Mouse (Mus musculus) forebrain, postnatal 0 days (tissue): Measurements from ENCODE around the gene Adam17. TPM values are rescaled to one million over a fixed set of nuclear protein-coding genes. Genes with fewer than 3 reads are reported as not detected.

Experiments used
- ATAC-seq: fragments of 200-750 bp; cut with Nextera tagmentation; 2 replicates; pipeline ENCODE4 v1.8.0; 2017; ENCODE audit warnings: mild to moderate bottlenecking, moderate library complexity
- DNase-seq: peaks from one replicate; pipeline ENCODE4 v3.0.0-alpha.2; 2015
- H3K27ac ChIP-seq: fragments of 300-500 bp; sonication (generic); 2 replicates; pipeline ENCODE4 v1.5.1; 2014; ENCODE audit warnings: low read depth, mild to moderate bottlenecking, antibody characterized with exemption, low read length, moderate library complexity, mixed read lengths
- H3K27me3 ChIP-seq: fragments of 300-500 bp; sonication (generic); 2 replicates; pipeline ENCODE4 v1.6.1; 2014; ENCODE audit warnings: mild to moderate bottlenecking, low read length, mixed read lengths; ENCODE audit not compliant: insufficient read depth
- H3K36me3 ChIP-seq: fragments of 300-500 bp; sonication (generic); 2 replicates; pipeline ENCODE4 v1.6.1; 2014; ENCODE audit warnings: mild to moderate bottlenecking, moderate library complexity; ENCODE audit not compliant: insufficient read depth
- H3K4me1 ChIP-seq: fragments of 300-500 bp; sonication (generic); 2 replicates; pipeline ENCODE4 v1.6.1; 2014; ENCODE audit warnings: antibody characterized with exemption; ENCODE audit not compliant: insufficient read depth
- H3K4me2 ChIP-seq: fragments of 300-500 bp; sonication (generic); 2 replicates; pipeline ENCODE4 v1.6.1; 2014; ENCODE audit warnings: low read depth, mild to moderate bottlenecking, moderate library complexity
- H3K4me3 ChIP-seq: fragments of 300-500 bp; sonication (generic); 2 replicates; pipeline ENCODE4 v1.5.1; 2014; ENCODE audit warnings: low read depth, low read length, mixed read lengths
- H3K9ac ChIP-seq: fragments of 300-500 bp; sonication (generic); 2 replicates; pipeline ENCODE4 v1.6.1; 2014; ENCODE audit warnings: mild to moderate bottlenecking
- H3K9me3 ChIP-seq: fragments of 300-500 bp; sonication (generic); 2 replicates; pipeline ENCODE4 v1.6.1; 2016; ENCODE audit warnings: low read length
- CTCF ChIP-seq: sonication (generic); IDR thresholded peaks from 2 replicates; pipeline ENCODE4 v1.5.1; 2016; ENCODE audit warnings: antibody characterized with exemption, control low read depth, low read depth
- WGBS: fragments of 180-500 bp; shearing (Covaris S2); extraction: QIAGEN DNeasy Blood & Tissue Kit; methylation state at CpG from one replicate; pipeline ENCODE4 v1.1.7; 2014; 5-methylcytosine and 5-hydroxymethylcytosine counted together
- polyA plus RNA-seq: library from polyadenylated mRNA; unstranded; fragments of >200 nt; fragmentation: Nextera tagmentation; extraction: Ambion mirVana; gene quantifications from 2 replicates; pipeline ENCODE4 v1.2.1, GENCODE M21; 2015
- total RNA-seq: library from RNA; depleted of rRNA; stranded (reverse); fragments of >200 nt; gene quantifications from 2 replicates; pipeline ENCODE4 v1.2.3, GENCODE M21; 2014

Gene Adam17
- total and polyA plus RNA-seq, 2 experiments from 2014 or later: 11.5 to 18.2 TPM

- Histone ChIP-seq H3K27ac (no peak overlapping the region), H3K4me2 (no peak overlapping the region), H3K4me3 (no peak overlapping the region), H3K36me3 (no peaks in the 10 kb centered on the region), H3K9ac (no peak overlapping the region), H3K4me1 (peaks cover 4% of the 10 kb centered on the region; the same call in 1 of the 2 replicates), H3K9me3 (no peaks in the 10 kb centered on the region), H3K27me3 (no peaks in the 10 kb centered on the region)
- ATAC-seq (no peak), DNase-seq (no peak)
- TF ChIP-seq CTCF: no peak
- WGBS: 95% methylated on average over 1 of the region's 1 CpGs
Observed at GRCm38 (mm10) chr12:21370035-21370611, 3.3 kb downstream of the Adam17 start.

DNA sequence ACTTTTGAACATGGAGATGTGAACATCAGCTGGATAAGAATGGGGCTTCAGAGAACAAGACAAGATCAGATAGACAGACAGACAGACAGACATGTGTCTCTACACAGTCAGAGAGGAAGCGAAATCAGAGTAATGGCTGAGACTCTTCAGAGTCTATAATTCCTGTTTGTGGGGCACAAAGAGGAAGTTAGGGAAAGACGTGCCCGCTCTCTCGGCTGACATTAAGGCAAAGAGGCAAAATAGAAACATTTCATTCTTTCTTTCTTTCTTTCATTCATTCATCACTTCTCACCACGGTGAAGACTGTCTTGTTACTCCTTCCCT is 4.4 kb downstream of the Adam17 start:
- ATAC-seq (no peak), DNase-seq (no peak)
- H3K4me2 ChIP-seq: no peak overlapping the region
- H3K9ac ChIP-seq: no peak overlapping the region
- H3K4me3 ChIP-seq: no peak overlapping the region
- H3K27me3 ChIP-seq: no peaks in the 10 kb centered on the region
- whole genome bisulfite sequencing: 95% methylated on average over 5 of the region's 5 CpGs
- no peaks in the 10 kb centered on the region for H3K9me3 ChIP-seq
- H3K27ac ChIP-seq: no peak overlapping the region
- H3K4me1 ChIP-seq: no peaks in the 10 kb centered on the region; the same call in 1 of the 2 replicates
- no peaks in the 10 kb centered on the region for H3K36me3 ChIP-seq
- TF ChIP-seq CTCF: no peak

- ATAC-seq: no peak
- Histone ChIP-seq H3K4me2 (no peak overlapping the region), H3K9me3 (no peaks in the 10 kb centered on the region), H3K27ac (no peak overlapping the region), H3K36me3 (no peaks in the 10 kb centered on the region), H3K4me3 (no peak overlapping the region), H3K27me3 (no peaks in the 10 kb centered on the region), H3K9ac (no peak overlapping the region), H3K4me1 (no peaks in the 10 kb centered on the region)
- TF ChIP-seq CTCF: no peak
- 91% methylated on average over 9 of the region's 9 CpGs for WGBS
- DNase-seq: no peak
Observed at GRCm38 (mm10) chr12:21368376-21369086, 4.9 kb downstream of the Adam17 start.

GRCm38 (mm10) chr12:21364624-21365435 is 8.6 kb downstream of the Adam17 start:
- Histone ChIP-seq H3K9me3 (no peaks in the 10 kb centered on the region), H3K36me3 (no peaks in the 10 kb centered on the region), H3K4me3 (no peak overlapping the region), H3K27me3 (no peaks in the 10 kb centered on the region), H3K9ac (no peak overlapping the region), H3K27ac (no peak overlapping the region), H3K4me1 (no peaks in the 10 kb centered on the region), H3K4me2 (no peak overlapping the region)
- DNase-seq (no peak), ATAC-seq (no peak)
- no peak for TF ChIP-seq CTCF
- WGBS: 89% methylated on average over 10 of the region's 10 CpGs

GRCm38 (mm10) chr12:21363195-21363594 is 10.2 kb downstream of the Adam17 start:
- no peaks in the 10 kb centered on the region for H3K9me3 ChIP-seq
- WGBS: 94% methylated on average over 3 of the region's 3 CpGs
- H3K27ac ChIP-seq: no peak overlapping the region
- no peak for TF ChIP-seq CTCF
- H3K4me3 ChIP-seq: no peak overlapping the region
- no peak overlapping the region for H3K9ac ChIP-seq
- H3K36me3 ChIP-seq: no peaks in the 10 kb centered on the region
- no peaks in the 10 kb centered on the region for H3K4me1 ChIP-seq
- DNase-seq (no peak), ATAC-seq (no peak)
- no peak overlapping the region for H3K4me2 ChIP-seq
- H3K27me3 ChIP-seq: no peaks in the 10 kb centered on the region

- no peaks in the 10 kb centered on the region for H3K27me3 ChIP-seq
- no peaks in the 10 kb centered on the region for H3K36me3 ChIP-seq
- ATAC-seq: no peak
- no peaks in the 10 kb centered on the region for H3K4me1 ChIP-seq
- H3K9me3 ChIP-seq: no peaks in the 10 kb centered on the region
- 83% methylated on average over 2 of the region's 2 CpGs for WGBS
- H3K27ac ChIP-seq: no peak overlapping the region
- no peak overlapping the region for H3K9ac ChIP-seq
- no peak overlapping the region for H3K4me3 ChIP-seq
- DNase-seq: no peak
- TF ChIP-seq CTCF: no peak
- H3K4me2 ChIP-seq: no peak overlapping the region
Observed at GRCm38 (mm10) chr12:21362686-21363085, 10.7 kb downstream of the Adam17 start.

DNA sequence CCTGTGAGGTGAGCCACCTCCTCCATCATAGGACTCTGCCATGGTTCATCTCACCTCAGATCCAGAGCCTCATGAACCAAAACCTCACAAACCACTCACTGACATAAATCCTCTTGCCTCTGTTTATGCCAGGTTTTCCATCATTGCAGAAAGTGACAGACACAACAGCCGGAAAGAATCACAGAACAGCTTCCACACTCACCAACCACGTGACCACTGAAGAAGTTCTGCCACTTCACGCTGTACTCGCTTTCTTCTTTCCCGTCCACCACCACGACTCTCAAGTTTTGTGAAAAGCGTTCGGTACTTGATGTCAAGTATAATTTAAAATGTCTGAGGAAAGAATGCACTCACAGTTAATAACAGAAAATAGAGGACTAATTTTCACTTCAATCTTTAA is 19.8 kb downstream of the Adam17 start:
- H3K27ac ChIP-seq: no peak overlapping the region
- H3K4me2 ChIP-seq: no peak overlapping the region
- H3K9me3 ChIP-seq: no peaks in the 10 kb centered on the region
- TF ChIP-seq CTCF: no peak
- no peaks in the 10 kb centered on the region for H3K27me3 ChIP-seq
- ATAC-seq (no peak), DNase-seq (no peak)
- H3K9ac ChIP-seq: no peak overlapping the region
- H3K4me1 ChIP-seq: no peaks in the 10 kb centered on the region
- H3K4me3 ChIP-seq: no peak overlapping the region
- 86% methylated on average over 8 of the region's 8 CpGs for WGBS
- H3K36me3 ChIP-seq: peaks cover 20% of the 10 kb centered on the region
